Mouse (Mus musculus): ENCODE results near the gene Ndufs3. TPM values are rescaled to one million over a fixed set of nuclear protein-coding genes. Genes with fewer than 3 reads are reported as not detected.

Gene Ndufs3
- polyA plus RNA-seq (2017; shearing (Covaris generic)) = 114 TPM

DNA sequence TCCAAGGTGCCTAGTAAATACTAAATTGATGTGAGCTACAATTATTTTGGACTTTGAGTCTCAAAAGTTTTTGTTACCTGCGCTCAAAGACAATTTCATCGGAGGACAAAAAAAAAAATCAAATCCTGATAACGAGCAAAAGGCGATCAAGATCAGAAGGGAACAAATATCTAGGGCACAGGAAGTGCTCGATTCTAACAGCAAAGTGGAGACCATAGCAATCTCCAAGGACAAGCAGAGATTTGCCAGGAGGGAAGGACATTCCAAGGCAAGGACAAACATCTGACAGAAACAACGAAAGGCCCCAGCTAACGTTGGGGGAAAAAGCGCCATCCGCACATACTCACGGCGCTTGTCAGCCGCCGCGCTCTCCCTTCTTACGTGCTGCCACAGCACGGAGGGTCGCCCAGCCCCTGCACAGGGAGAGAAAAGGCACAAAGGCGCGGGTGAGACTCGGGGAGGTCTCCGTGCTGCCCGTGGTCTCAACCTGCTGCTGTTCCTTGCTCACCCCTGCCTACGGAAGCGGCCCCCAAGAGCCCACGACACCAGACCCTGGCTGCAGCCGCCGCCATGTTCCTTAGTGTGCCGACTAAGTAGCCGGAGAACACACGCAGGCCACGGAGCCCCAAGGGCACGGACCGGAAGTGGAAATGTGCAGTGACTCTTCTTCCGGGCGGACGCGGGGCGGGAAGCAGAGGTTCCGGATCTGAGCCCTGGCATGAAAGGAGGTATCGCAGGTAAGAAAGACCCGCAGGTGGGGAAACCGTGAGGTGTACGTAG, at the start of gene Ndufs3, which contains the start of gene Kbtbd4:
TSS of gene Ndufs3 (minus strand) at position 752 of the 780 bp plus-strand sequence.
TSS of gene Kbtbd4 (plus strand) at position 665 of the 780 bp plus-strand sequence.

DNA sequence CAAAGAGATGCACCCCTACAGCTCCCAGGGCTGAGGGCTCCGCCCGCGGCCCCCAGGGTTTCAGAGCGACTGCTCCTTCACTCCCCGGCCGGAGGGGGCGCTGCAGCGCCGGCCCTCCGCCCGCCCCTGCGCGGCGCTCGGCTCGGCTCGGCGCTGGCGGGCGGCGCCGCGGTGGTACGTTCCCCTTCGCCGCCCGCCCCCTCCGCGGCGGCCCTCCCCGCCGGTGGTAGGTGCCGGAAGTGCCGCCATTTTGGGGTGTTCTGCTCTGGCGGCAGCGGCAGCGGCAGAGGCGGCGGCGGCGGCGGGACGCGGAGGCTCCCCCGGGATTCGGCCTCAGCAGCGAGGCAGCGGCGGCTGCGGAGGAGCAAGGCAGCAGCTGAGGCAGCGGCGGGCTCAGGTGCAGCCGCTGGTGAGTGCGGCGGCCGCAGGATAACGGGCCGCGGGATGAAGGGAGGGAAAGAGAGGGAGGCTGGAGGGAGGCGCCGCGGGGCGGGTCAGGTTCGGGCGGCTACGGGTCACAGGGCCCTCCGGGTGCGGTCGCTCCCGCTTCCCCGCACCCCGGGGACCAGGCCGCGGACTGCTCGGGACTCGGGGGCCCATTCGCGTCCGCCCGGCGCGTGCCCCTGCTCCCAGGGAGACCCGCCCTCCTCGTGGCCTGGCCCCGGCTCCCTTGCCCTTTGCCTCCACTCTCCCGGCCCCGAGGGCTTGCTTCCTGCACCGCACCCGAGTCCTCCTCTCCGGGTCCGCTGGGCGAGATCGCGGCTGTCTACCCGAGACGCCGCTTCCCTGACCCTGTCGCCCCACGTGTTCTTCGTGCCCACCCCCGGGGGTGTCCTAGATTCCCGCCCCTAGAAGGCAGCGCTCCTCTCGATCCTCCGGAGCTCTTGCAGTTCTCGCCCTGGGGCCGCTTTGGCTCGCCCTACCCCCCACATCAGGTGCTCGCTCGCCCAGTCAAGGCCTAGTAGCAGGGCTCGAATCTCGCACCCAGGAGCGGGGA, 35.9 kb upstream of the Ndufs3 start, which contains the start of gene Celf1:
TSS of gene Celf1 (plus strand) at position 150 of the 997 bp plus-strand sequence.

DNA sequence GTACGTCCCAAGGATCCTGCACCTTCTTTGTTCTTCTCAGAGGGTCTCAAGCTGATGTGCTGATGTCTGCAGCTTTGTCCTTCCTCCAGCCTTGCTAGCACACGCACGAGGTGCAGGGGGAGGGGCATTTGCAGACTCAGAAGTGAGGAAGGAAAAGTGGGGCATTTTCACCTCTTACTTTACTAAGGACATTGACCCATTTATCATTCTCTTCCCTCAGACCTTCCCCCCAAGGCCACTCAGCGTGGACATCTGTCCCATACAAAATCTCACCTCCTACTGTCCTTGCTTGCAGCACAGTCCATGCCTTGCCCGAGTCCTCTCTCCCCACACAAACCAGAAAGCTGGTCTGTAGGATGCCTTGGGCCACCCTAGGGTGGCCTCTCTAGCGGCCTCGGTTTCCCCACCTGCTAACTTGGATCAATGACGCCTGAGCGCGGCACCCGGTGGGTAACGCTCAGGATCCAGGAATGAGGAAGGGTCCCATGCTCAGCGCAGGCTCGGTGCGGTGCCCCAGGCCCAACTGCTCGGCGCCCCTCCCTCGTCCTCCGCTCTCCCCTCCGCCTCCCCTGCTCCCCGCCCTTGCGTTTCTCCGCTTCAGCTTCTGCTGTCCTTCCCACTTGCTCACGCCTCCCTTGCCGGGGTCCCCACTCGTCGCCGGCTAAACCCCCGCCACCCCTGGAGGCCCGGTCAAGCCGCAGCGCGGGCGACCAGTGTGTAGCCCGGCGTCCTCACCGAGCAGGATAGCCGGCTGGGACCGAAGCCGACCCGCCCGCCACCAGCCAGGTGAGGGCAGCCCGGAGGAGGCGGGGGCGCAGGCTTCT, 19.2 kb downstream of the Ndufs3 start, which contains the start of gene C1qtnf4:
TSS of gene C1qtnf4 (plus strand) at position 643 of the 824 bp plus-strand sequence.

GRCm38 (mm10) chr2:90846955-90847680, 57.5 kb downstream of the Ndufs3 start, which contains the start of gene Mtch2:
Mtch2 (plus strand) TSS chr2:90847155.

Other genes starting within 250 kb of the Ndufs3 start
- gene Nup160, start 227.6 kb downstream of the Ndufs3 start, polyA plus RNA-seq (2017; shearing (Covaris generic)) = 39.3 TPM
- 287 TPM for gene Fnbp4, start 159.5 kb downstream of the Ndufs3 start, polyA plus RNA-seq (2017; shearing (Covaris generic))
- gene Agbl2, start 122.1 kb downstream of the Ndufs3 start, polyA plus RNA-seq (2017; shearing (Covaris generic)) = not detected
- 107 TPM for gene Mtch2, start 57.7 kb downstream of the Ndufs3 start, polyA plus RNA-seq (2017; shearing (Covaris generic))
- gene C1qtnf4, start 19.0 kb downstream of the Ndufs3 start, polyA plus RNA-seq (2017; shearing (Covaris generic)) = 4.1 TPM
- 19.2 TPM for gene Kbtbd4, start 87 bp downstream of the Ndufs3 start, polyA plus RNA-seq (2017; shearing (Covaris generic))
- gene Celf1, start 35.6 kb upstream of the Ndufs3 start, polyA plus RNA-seq (2017; shearing (Covaris generic)) = 129 TPM
- gene Rapsn, start 130.8 kb upstream of the Ndufs3 start, polyA plus RNA-seq (2017; shearing (Covaris generic)) = 1.8 TPM
- 152 TPM for gene Psmc3, start 149.2 kb upstream of the Ndufs3 start, polyA plus RNA-seq (2017; shearing (Covaris generic))
- 21.4 TPM for gene Slc39a13, start 165.6 kb upstream of the Ndufs3 start, polyA plus RNA-seq (2017; shearing (Covaris generic))
- not detected for gene Spi1, start 177.6 kb upstream of the Ndufs3 start, polyA plus RNA-seq (2017; shearing (Covaris generic))
- not detected for gene Mybpc3, start 213.3 kb upstream of the Ndufs3 start, polyA plus RNA-seq (2017; shearing (Covaris generic))

Measured in effector memory CD4-positive, alpha-beta T cell, adult 5 months (primary cell).